24 mouse cellular contexts compared by ENCODE assay signal in genomic region chr3:31871461-31871860, GRCm38 (mm10). TPM values are rescaled to one million over a fixed set of nuclear protein-coding genes. Genes with fewer than 3 reads are reported as not detected.
DNase-seq lines count a peak whose midpoint lies in the region; ATAC-seq and TF ChIP-seq lines count a peak whose summit lies in the region.
"Had no signal": no experiment of that assay in that cellular context is flagged by ENCODE, and none has a peak within 500 bp of the region (broad histone marks: within the 10 kb centered on the region; RNA-seq: fewer than 3 reads in every experiment).

No protein-coding gene starts in this region.

- H3K27ac ChIP-seq in layer of hippocampus, adult 2 months = no peak overlapping the region
- H3K27ac ChIP-seq: forebrain, embryonic 15.5 days; gastrocnemius, adult 2 months; heart, embryonic 13.5 days; kidney, embryonic 15.5 days; midbrain, embryonic 15.5 days; neural tube, embryonic 12.5 days had no signal

- no peak overlapping the region for H3K4me3 ChIP-seq in layer of hippocampus, adult 2 months
- H3K4me3 ChIP-seq: forebrain, embryonic 15.5 days; gastrocnemius, adult 2 months; heart, embryonic 13.5 days; kidney, embryonic 15.5 days; midbrain, embryonic 15.5 days; neural tube, embryonic 12.5 days had no signal

- ATAC-seq in frontal cortex, adult (ENCODE audit: low TSS enrichment) = peak; percentile 96
- ATAC-seq: forebrain, embryonic 15.5 days; intestine, postnatal 0 days; midbrain, embryonic 15.5 days had no signal

- TF ChIP-seq CTCF in layer of hippocampus, adult 2 months (conservative IDR thresholded peaks at IDR 0.05) = no peak

- DNase-seq in frontal cortex, postnatal 10 days (ENCODE audit: low spot score in 2 of 2) = no peak
- peak; percentile 7 to 21 for DNase-seq in layer of hippocampus, adult 2 months (ENCODE audit: low spot score in 2 of 2)
- no peak for DNase-seq in layer of hippocampus, postnatal 36 days
- peak; percentile 44 to 49 for DNase-seq in right cerebral cortex, adult 2 months (ENCODE audit: low spot score in 2 of 2)
- no peak for DNase-seq in right cerebral cortex, postnatal 10 days (ENCODE audit: low spot score in 2 of 2)
- DNase-seq in telencephalon, adult 2 months (ENCODE audit: low read depth, low spot score) = peak; percentile 17
- no peak for DNase-seq in testis, postnatal 14 days (ENCODE audit: low spot score)
- DNase-seq: adrenal gland, postnatal 14 days; cerebellum, adult 9-10 months; gastrocnemius, adult 2 months; heart, postnatal 14 days; kidney, postnatal 36 days; lung, postnatal 4 days; spleen, adult 18-20 months; thymus, postnatal 25 days had no signal

RNA-seq across cellular contexts. Expression of gene Kcnmb2, which starts 30.8 kb away (rescaled TPM):
- total RNA-seq in layer of hippocampus, adult 2 months (2021) = 1 to 10 TPM; 8.3 to 9.6 TPM
- total RNA-seq in layer of hippocampus, postnatal 36 days (2021) = 1 to 10 TPM; 8.1 to 9.5 TPM
- total RNA-seq: common myeloid progenitor, adult 5-6 weeks; liver, adult 2 months had no signal

Comparison
In these comparisons a context has a peak if more than half of its experiments do, and no peak if none do; other contexts are left out.
1. DNase-seq: peak in layer of hippocampus, adult 2 months (2 of 2), right cerebral cortex, adult 2 months (2 of 2) and telencephalon, adult 2 months (single experiment); none in frontal cortex, postnatal 10 days (0 of 2), layer of hippocampus, postnatal 36 days (0 of 2), right cerebral cortex, postnatal 10 days (0 of 2) and testis, postnatal 14 days (single experiment).